Mouse (Mus musculus) heart, embryonic 15.5 days (tissue): Measurements from ENCODE around the gene Pkmyt1. TPM values are rescaled to one million over a fixed set of nuclear protein-coding genes. Genes with fewer than 3 reads are reported as not detected.

Experiments
- ATAC-seq: fragments of 200-750 bp; cut with Nextera tagmentation; replicated peaks from 2 replicates; pipeline ENCODE4 v1.8.0; 2017; ENCODE audit warnings: low read depth, moderate TSS enrichment; ENCODE audit not compliant: insufficient number of reproducible peaks, insufficient read depth, low FRiP score
- H3K27ac ChIP-seq: fragments of 300-500 bp; sonication (generic); 2 replicates; pipeline ENCODE4 v1.5.1; 2015; ENCODE audit warnings: mild to moderate bottlenecking, inconsistent platforms
- H3K27me3 ChIP-seq: fragments of 300-500 bp; sonication (generic); 2 replicates; pipeline ENCODE4 v1.6.1; 2015; ENCODE audit warnings: inconsistent platforms
- H3K36me3 ChIP-seq: fragments of 300-500 bp; sonication (generic); 2 replicates; pipeline ENCODE4 v1.6.1; 2015; ENCODE audit warnings: mild to moderate bottlenecking, inconsistent platforms
- H3K4me1 ChIP-seq: fragments of 300-500 bp; sonication (generic); replicated peaks from 2 replicates; pipeline ENCODE4 v1.6.1; 2015; ENCODE audit warnings: inconsistent platforms
- H3K4me2 ChIP-seq: fragments of 300-500 bp; sonication (generic); 2 replicates; pipeline ENCODE4 v1.6.1; 2015; ENCODE audit warnings: inconsistent platforms, mild to moderate bottlenecking, moderate library complexity
- H3K4me3 ChIP-seq: fragments of 300-500 bp; sonication (generic); 2 replicates; pipeline ENCODE4 v1.5.1; 2015; ENCODE audit warnings: mild to moderate bottlenecking, inconsistent platforms
- H3K9ac ChIP-seq: fragments of 300-500 bp; sonication (generic); 2 replicates; pipeline ENCODE4 v1.6.1; 2015; ENCODE audit warnings: mild to moderate bottlenecking, inconsistent platforms
- H3K9me3 ChIP-seq: fragments of 300-500 bp; sonication (generic); replicated peaks from 2 replicates; pipeline ENCODE4 v1.6.1; 2016; ENCODE audit warnings: inconsistent platforms
- WGBS: fragments of 180-500 bp; shearing (Covaris S2); methylation state at CpG from one replicate; pipeline ENCODE4 v1.1.7; 2015; ENCODE audit warnings: mixed read lengths; 5-methylcytosine and 5-hydroxymethylcytosine counted together
- polyA plus RNA-seq: library from polyadenylated mRNA; unstranded; fragments of >200 nt; fragmentation: Nextera tagmentation; extraction: Ambion mirVana; gene quantifications from 2 replicates; pipeline ENCODE4 v1.2.1, GENCODE M21; 2015

The Pkmyt1 gene
- polyA plus RNA-seq, 1 experiment from 2014 or later: 22.4 TPM

DNA sequence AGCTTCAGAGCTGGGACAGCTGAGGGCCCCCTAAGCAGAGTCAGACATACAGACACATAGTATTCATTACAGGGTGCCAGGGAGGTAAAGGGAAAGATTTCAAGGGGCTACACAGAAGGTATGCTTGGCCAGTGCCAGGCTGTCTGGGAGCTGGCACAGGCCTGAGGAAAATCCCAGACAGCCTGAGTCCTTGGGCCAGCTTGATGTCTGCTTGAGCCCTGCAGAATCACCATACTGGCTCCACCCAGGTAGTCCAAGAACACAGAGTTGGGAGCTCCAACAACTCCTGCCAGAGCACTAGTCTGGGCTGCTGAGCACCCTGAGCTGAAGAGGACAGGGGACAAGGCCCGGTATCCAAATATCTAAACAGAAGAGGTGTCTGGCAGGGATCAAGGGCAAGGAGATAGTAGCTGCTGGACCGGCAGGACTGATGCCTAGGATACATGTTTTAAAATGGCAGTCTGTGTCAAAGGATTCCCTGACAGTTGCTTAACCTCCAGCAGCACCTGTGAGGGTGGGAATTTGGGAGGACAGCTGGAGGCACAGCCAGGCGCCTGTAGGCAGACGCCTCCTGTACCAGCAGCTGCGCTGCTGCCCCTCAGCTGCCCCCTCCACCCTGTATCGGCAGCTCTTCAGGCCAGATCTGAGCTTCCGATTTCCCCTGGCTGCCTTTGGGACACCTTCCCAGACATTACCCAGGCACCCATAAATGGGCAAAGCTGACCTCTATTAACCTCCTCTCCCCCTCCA is 3.6 kb upstream of the Pkmyt1 start, which contains the start of gene 1520401A03Rik:
TSS of gene 1520401A03Rik (minus strand) at position 408 of the 750 bp plus-strand sequence.
- H3K9me3 ChIP-seq: no peaks in the 10 kb centered on the region
- 56% methylated on average over 7 of the region's 7 CpGs for WGBS
- no peak within 1 kb of the TSS for H3K9ac ChIP-seq
- no peak within 1 kb of the TSS for H3K4me3 ChIP-seq
- no peak within 1 kb of the TSS for H3K27ac ChIP-seq
- 0 out of 2 replicates have a peak, but pooled peaks cover 3% of the 10 kb centered on the region for H3K27me3 ChIP-seq
- peaks cover 14% of the 10 kb centered on the region for H3K4me1 ChIP-seq
- H3K4me2 ChIP-seq: no peak within 1 kb of the TSS
- no peak for ATAC-seq
- H3K36me3 ChIP-seq: no peaks in the 10 kb centered on the region

DNA sequence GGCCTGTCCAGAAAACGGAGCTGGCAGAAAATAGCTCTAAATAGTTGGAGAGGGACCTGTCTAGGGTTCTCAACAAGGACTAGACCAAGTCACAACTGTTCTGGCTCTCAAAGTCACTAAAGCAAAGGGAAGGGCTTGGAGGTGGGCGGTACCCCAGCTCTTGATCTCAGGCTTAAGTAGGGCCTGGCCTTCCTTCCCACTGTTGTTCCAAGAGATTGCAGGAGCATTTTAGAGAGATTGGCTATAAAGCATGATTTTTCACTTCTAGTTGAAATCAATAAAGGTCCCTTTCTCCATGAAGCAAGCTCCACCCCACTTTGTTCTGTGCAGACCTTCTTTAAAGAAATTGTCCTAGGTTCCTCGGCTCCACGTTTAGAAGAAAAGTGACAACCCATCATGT is 659 bp upstream of the Pkmyt1 start:
- 55% methylated on average over 4 of the region's 4 CpGs for WGBS
- Histone ChIP-seq H3K27ac (peak overlapping the region; percentile 70), H3K4me1 (peaks cover 14% of the 10 kb centered on the region), H3K9ac (peak overlapping the region; percentile 57; the same call in 1 of the 2 replicates), H3K4me2 (peak overlapping the region; percentile 68), H3K9me3 (no peaks in the 10 kb centered on the region), H3K36me3 (no peaks in the 10 kb centered on the region), H3K27me3 (no peaks in the 10 kb centered on the region), H3K4me3 (peak overlapping the region; percentile 65)
- no peak for ATAC-seq

DNA sequence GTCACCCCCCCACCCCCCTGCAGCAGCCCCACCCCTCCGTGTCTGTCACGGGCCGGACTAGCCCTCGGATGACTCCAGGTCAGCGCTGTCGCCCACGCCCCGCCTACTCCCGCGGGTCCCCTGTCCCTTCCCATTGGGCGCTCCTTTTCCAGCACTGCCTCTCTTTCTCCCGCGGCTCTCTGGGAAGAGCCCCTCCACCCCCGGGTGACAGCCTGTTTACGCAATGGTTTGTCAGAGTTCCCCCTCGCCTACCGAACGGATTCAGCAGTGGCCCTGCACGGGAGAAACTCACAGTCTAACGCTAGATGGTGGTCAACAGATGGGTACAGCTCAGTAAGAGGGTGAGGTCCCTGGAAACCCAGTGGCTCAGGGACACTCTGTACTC is 614 bp downstream of the Pkmyt1 start:
- Histone ChIP-seq H3K9me3 (no peaks in the 10 kb centered on the region), H3K27me3 (no peaks in the 10 kb centered on the region), H3K27ac (peak overlapping the region; percentile 83), H3K4me3 (peak overlapping the region; percentile 65), H3K4me2 (peak overlapping the region; percentile 68), H3K36me3 (no peaks in the 10 kb centered on the region), H3K9ac (peak overlapping the region; percentile 74), H3K4me1 (peaks cover 14% of the 10 kb centered on the region)
- ATAC-seq: peak; percentile 89
- WGBS: 0% methylated on average over 20 of the region's 20 CpGs

DNA sequence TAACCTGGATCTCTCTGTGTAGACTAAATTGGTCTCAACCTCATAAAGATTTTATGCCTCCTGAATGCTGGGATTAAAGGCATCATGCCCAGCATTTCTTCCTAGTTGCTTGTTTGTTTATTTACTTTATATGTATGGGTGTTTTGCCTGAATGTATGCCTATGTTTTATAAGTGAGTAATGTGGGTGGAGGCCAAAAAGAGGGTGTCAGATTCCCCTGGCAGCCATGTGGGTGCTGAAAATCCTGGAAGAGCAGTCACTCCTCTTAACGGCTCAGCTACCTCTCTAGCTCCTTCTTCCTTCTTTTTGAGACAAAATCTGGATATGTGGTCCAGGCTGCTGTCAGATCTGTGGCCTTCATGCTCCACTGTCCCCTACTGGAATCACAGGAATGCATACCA is 4.3 kb downstream of the Pkmyt1 start:
- H3K27ac ChIP-seq: no peak overlapping the region
- 45% methylated on average over 1 of the region's 1 CpGs for WGBS
- no peak overlapping the region for H3K4me2 ChIP-seq
- H3K4me3 ChIP-seq: no peak overlapping the region
- no peaks in the 10 kb centered on the region for H3K36me3 ChIP-seq
- peaks cover 13% of the 10 kb centered on the region for H3K4me1 ChIP-seq
- H3K9me3 ChIP-seq: no peaks in the 10 kb centered on the region
- no peak for ATAC-seq
- no peaks in the 10 kb centered on the region for H3K27me3 ChIP-seq
- no peak overlapping the region for H3K9ac ChIP-seq

DNA sequence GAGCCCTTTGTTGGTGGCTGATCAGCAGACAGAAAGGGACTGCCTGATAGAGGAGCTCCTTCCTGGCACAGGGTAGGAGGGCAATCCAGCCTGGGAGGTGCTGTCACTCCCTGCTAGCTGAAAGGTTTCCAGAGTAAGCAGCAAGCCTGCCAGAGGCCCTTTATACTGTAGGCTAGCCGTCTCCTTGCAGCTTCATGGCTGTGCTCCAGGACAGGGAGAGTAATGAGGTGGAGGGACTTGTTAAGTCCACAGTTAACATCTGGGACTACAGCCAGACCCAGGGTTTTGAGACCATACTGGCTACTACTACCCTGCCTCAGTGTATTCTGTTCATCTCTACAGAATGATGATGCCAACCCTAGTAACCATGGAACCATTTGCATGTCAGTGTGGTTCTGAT is 8.2 kb downstream of the Pkmyt1 start:
- Histone ChIP-seq H3K9me3 (no peaks in the 10 kb centered on the region), H3K36me3 (peaks cover 3% of the 10 kb centered on the region; the same call in 1 of the 2 replicates), H3K4me1 (peaks cover 13% of the 10 kb centered on the region), H3K27me3 (peaks cover 8% of the 10 kb centered on the region; the same call in 1 of the 2 replicates), H3K27ac (no peak overlapping the region), H3K4me3 (no peak overlapping the region), H3K4me2 (no peak overlapping the region), H3K9ac (no peak overlapping the region)
- 0 out of 2 replicates have a peak, but pooled peaks have one; percentile 5 for ATAC-seq
- WGBS: 41% methylated on average over 1 of the region's 1 CpGs

DNA sequence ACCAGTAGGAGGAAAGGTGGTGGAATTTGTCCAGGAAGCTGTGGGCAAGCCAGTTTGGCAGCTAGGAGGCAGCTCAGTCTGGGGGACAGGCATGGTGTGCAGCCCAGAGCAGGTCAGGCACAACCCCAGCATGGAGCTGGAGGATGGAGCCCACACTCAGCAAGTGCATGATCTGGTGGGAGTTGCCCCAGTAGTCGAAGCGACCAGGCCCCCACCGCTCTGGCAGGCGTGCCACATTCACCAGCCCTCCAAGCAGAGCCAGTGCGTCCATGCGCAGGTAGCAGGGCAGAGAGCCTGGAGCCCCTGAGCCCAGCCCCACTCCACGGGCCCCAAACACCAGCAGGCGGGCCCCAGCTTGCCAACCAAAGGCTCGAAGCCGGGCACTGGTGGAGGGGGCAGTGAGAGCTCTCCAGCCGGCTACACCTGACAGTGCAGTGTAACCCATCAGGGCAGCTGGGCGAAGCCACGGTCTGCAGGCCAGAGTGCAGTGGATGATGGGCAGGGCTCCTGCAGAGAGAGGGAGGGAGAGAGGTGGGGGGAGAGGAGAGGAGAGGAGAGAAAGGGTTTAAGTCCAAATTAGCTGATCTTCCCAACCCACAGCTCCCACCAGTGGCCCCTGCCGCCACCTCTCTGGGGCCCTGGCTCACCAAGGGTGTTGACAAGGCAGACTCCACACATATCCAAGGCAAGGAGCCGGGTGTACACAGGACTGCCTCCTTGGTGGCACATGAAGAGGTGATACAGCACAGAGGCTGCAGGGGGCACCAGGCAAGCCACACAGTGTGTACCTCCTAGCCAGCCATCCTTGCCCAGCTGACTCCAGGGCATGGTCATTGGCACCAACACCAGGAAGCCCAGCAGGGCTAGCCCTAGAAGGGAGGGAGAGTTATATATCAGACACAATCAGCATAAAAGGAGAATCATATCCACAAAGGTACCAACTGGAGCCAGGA is 11.6 kb downstream of the Pkmyt1 start:
- H3K4me3 ChIP-seq: no peak overlapping the region
- no peaks in the 10 kb centered on the region for H3K9me3 ChIP-seq
- H3K4me2 ChIP-seq: no peak overlapping the region
- no peak for ATAC-seq
- H3K4me1 ChIP-seq: peaks cover 39% of the 10 kb centered on the region
- H3K27me3 ChIP-seq: peaks cover 31% of the 10 kb centered on the region
- WGBS: 64% methylated on average over 15 of the region's 15 CpGs
- no peak overlapping the region for H3K9ac ChIP-seq
- peaks cover 3% of the 10 kb centered on the region; the same call in 1 of the 2 replicates for H3K36me3 ChIP-seq
- H3K27ac ChIP-seq: no peak overlapping the region

DNA sequence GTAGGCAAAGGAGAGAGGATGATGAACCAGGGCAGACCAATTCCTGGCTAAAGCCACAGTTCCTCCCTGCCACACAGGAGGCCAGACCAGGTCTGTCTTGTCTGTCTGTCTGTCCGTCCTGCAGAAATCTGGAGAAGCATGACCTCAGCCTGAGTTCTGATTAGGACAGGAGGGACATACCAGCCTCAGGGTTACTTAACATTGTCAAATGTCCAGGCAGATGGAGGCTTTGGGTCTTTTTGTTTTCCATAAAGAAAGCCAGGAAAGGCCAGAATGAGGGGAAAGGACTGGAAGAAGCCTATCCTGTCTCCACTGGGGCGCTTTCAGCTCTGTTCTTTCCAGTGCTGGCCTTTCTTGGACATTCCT is 12.7 kb downstream of the Pkmyt1 start:
- H3K27me3 ChIP-seq: peaks cover 42% of the 10 kb centered on the region
- H3K4me1 ChIP-seq: peaks cover 40% of the 10 kb centered on the region
- ATAC-seq: no peak
- peaks cover 3% of the 10 kb centered on the region; the same call in 1 of the 2 replicates for H3K36me3 ChIP-seq
- H3K9me3 ChIP-seq: no peaks in the 10 kb centered on the region
- H3K4me3 ChIP-seq: peak overlapping the region; percentile 75
- peak overlapping the region; percentile 99 for H3K4me2 ChIP-seq
- peak overlapping the region; percentile 74 for H3K9ac ChIP-seq
- H3K27ac ChIP-seq: 0 out of 2 replicates have a peak overlapping the region, but pooled peaks have one; percentile 13
- 51% methylated on average over 2 of the region's 2 CpGs for WGBS

DNA sequence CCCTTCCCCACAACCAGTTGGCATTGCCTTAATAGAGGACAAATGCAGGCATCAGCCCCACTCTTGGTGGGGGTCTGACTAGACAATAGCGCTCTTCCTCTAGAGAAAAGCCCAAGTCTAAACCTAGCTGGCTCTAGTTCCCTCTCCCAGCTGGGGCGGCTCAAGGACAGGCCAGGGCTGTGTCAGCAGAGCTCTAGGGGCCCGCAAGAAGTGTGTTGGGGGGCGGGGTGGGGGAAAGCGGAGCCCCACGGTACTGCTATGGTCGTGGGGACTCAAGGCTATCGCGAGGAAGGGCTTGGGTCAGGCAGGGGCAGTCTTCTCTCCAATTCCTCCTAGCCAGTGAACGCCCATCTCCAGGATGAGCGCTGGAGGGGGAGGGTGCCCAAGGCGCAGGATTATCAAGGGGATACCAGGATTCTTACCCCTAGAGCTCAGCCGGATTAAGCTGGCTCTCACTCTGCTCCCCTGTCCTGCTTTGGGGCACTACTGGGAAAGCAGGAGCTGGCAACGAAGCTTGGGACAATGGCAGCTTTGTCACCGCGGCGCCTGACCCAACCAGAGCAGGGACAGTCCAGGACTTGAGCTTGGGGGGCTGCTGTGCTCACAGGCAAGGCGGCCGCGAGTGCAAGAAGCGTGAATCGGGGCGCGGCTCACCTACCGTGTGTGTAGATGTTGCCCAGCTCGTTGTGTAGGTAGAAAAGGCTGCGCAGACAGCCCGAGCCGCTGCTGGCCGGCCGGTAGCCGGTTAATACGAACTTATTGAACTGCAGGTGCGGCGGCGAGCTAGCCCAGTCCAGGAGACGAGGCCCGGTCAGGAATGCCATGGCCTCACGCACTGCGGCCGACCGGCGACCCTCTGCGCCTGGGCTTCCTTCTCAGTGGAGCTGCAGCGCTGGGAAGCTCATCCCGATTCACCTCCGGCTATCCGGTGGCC is 13.3 kb downstream of the Pkmyt1 start:
- Histone ChIP-seq H3K4me3 (peak overlapping the region; percentile 75), H3K36me3 (peaks cover 3% of the 10 kb centered on the region; the same call in 1 of the 2 replicates), H3K9ac (peak overlapping the region; percentile 74), H3K27me3 (peaks cover 48% of the 10 kb centered on the region), H3K9me3 (no peaks in the 10 kb centered on the region), H3K27ac (peak overlapping the region; percentile 69), H3K4me1 (peaks cover 41% of the 10 kb centered on the region), H3K4me2 (peak overlapping the region; percentile 99)
- peak; percentile 15 for ATAC-seq
- WGBS: 2% methylated on average over 48 of the region's 48 CpGs

DNA sequence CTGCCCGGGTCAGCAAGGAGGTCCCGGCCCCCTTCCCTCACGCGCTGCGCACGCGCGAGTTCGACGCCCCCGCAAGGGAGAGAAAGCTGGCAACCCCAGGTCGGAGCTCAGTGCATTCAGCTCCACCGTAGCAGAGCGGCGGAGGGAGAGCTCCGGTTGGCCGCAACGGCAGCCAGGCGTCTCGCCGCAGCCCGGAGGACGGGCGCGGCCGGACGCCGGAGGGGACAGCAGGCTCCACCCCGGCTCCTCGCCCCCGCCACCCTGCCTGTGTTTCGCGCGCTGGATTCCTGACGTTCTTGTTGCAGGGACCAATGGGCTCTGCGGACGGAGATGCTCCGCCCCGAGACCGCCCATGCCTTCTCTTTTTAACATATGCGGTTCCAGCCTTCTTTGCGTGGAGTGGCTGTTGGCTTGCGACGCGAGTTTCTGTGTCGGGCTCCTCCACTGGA is 14.0 kb downstream of the Pkmyt1 start:
- Histone ChIP-seq H3K4me2 (peak overlapping the region; percentile 99), H3K4me3 (peak overlapping the region; percentile 75), H3K9me3 (no peaks in the 10 kb centered on the region), H3K36me3 (peaks cover 3% of the 10 kb centered on the region; the same call in 1 of the 2 replicates), H3K27me3 (peaks cover 55% of the 10 kb centered on the region), H3K4me1 (peaks cover 48% of the 10 kb centered on the region), H3K27ac (peak overlapping the region; percentile 69), H3K9ac (peak overlapping the region; percentile 74)
- peak; percentile 85 for ATAC-seq
- under 1% methylated on average over 45 of the region's 46 CpGs for WGBS

DNA sequence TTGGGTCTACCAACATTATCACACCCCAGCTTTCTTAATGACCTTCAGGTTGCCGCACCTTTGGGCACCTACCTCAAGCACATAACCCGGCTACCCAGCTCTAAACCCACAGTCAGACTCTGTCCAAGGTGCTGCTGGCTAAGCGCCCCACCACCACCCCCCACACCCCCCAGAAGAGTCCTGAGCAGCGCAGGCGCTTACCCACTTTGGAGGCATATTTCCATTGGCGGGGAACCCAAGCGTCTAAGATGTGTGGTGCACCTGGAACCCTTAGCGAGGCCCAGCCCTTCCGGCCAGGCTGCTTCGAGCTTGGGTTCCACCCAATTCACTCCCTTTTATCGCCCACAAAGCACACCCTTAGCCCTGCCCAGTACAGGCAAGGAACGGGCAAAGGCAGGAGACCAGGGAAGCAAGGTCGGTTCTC is 14.5 kb downstream of the Pkmyt1 start, which contains the start of gene Paqr4:
TSS of gene Paqr4 (minus strand) at position 270 of the 424 bp plus-strand sequence.
- peaks cover 52% of the 10 kb centered on the region for H3K4me1 ChIP-seq
- peaks cover 3% of the 10 kb centered on the region; the same call in 1 of the 2 replicates for H3K36me3 ChIP-seq
- 7% methylated on average over 13 of the region's 13 CpGs for whole genome bisulfite sequencing
- H3K27ac ChIP-seq: peak within 1 kb of the TSS; percentile 69
- peak within 1 kb of the TSS; percentile 74 for H3K9ac ChIP-seq
- peak within 1 kb of the TSS; percentile 99 for H3K4me2 ChIP-seq
- no peaks in the 10 kb centered on the region for H3K9me3 ChIP-seq
- H3K4me3 ChIP-seq: peak within 1 kb of the TSS; percentile 75
- H3K27me3 ChIP-seq: peaks cover 60% of the 10 kb centered on the region
- peak; percentile 4; the same call in 1 of the 2 replicates for ATAC-seq
